In the genomic region with DNA sequence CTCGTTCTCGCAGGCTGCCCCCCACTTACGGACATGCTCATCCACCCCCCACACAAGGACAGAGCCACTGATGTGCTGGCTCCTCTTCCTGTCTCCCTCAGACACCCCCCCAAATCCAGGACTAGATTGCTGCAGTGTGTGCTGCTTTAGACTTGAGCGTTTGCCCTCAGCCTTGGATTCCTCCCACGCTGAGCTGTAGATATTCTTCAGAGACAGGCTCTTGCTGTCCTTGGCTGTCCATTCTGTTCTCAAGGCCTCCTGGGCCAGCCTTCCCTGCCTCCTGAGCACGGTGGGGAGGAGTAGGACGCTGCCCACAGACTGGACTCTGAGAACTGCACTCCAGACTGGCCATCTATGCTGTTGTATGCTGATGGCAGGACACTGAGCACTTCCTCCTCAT, we compare ENCODE assay signal across 21 mouse cellular contexts. TPM values are rescaled to one million over a fixed set of nuclear protein-coding genes. Genes with fewer than 3 reads are reported as not detected.
DNase-seq lines count a peak whose midpoint lies in the region; ATAC-seq and TF ChIP-seq lines count a peak whose summit lies in the region.
"Had no signal": no experiment of that assay in that cellular context is flagged by ENCODE, and none has a peak within 500 bp of the region (broad histone marks: within the 10 kb centered on the region; RNA-seq: fewer than 3 reads in every experiment).

No protein-coding gene starts in this region.

- H3K9me3 ChIP-seq in heart, embryonic 13.5 days = no peaks in the 10 kb centered on the region
- H3K9me3 ChIP-seq: embryonic facial prominence, embryonic 13.5 days; midbrain, embryonic 10.5 days had no signal

- WGBS in heart, embryonic 13.5 days = 53% methylated on average over 7 of the region's 7 CpGs

- no peaks in the 10 kb centered on the region for H3K27me3 ChIP-seq in heart, embryonic 13.5 days (replicated peaks)
- H3K27me3 ChIP-seq: embryonic facial prominence, embryonic 13.5 days; Patski had no signal

- DNase-seq in heart, postnatal 25 days (ENCODE audit: low spot score) = no peak
- no peak for DNase-seq in layer of hippocampus, adult 2 months (ENCODE audit: low spot score in 2 of 2)
- no peak for DNase-seq in layer of hippocampus, adult 9-11 months
- DNase-seq in adrenal gland, adult 8-10 months = peak; percentile 74
- DNase-seq in brain, adult 2 months (ENCODE audit: low read depth, low spot score) = peak; percentile 62
- no peak for DNase-seq in spleen, adult 18-20 months
- no peak for DNase-seq in urinary bladder, postnatal 36 days (ENCODE audit: low spot score in 2 of 2)
- DNase-seq: cerebellum, adult 18-20 months; gastrocnemius, postnatal 36 days; heart, postnatal 10 days; kidney, postnatal 25 days; lung, adult 18-20 months; lung, postnatal 4 days; right cerebral cortex, adult 18-20 months; thymus, postnatal 25 days had no signal

- intact Hi-C loops in heart, postnatal 25 days (cut with DNase I) = no loop called here

- peaks cover 53% of the 10 kb centered on the region for H3K4me1 ChIP-seq in heart, embryonic 13.5 days

- no peak overlapping the region for H3K4me3 ChIP-seq in heart, embryonic 13.5 days
- no peak overlapping the region for H3K4me3 ChIP-seq in layer of hippocampus, adult 2 months
- H3K4me3 ChIP-seq: embryonic facial prominence, embryonic 13.5 days; midbrain, embryonic 10.5 days had no signal

- H3K4me2 ChIP-seq in heart, embryonic 13.5 days = no peak overlapping the region
- H3K4me2 ChIP-seq: embryonic facial prominence, embryonic 13.5 days had no signal

- 0 out of 2 replicates have a peak overlapping the region, but pooled peaks have one; percentile 33 for H3K9ac ChIP-seq in heart, embryonic 13.5 days
- H3K9ac ChIP-seq: embryonic facial prominence, embryonic 13.5 days had no signal

- H3K36me3 ChIP-seq in heart, embryonic 13.5 days = no peaks in the 10 kb centered on the region
- H3K36me3 ChIP-seq: embryonic facial prominence, embryonic 13.5 days had no signal

- no peak for ATAC-seq in heart, embryonic 13.5 days (ENCODE audit: extremely low read depth, insufficient number of reproducible peaks, low FRiP score, low TSS enrichment)
- ATAC-seq: activated CD4-positive, CD25-positive, alpha-beta regulatory T cell, adult 4 months; Patski had no signal

- H3K27ac ChIP-seq in heart, embryonic 13.5 days (replicated peaks) = no peak overlapping the region
- H3K27ac ChIP-seq in layer of hippocampus, adult 2 months = peak overlapping the region; percentile 52; the same call in 1 of the 2 replicates
- H3K27ac ChIP-seq: embryonic facial prominence, embryonic 13.5 days; midbrain, embryonic 10.5 days had no signal

- TF ChIP-seq CTCF in layer of hippocampus, adult 2 months (conservative IDR thresholded peaks at IDR 0.05) = no peak

RNA-seq across cellular contexts. Expression of gene Lypd6b, which starts 40.5 kb away (rescaled TPM):
- polyA plus RNA-seq in heart, embryonic 13.5 days (2015; fragmentation: Nextera tagmentation; extraction: Ambion mirVana) = 2.5 and 3.1 TPM in 2 replicates
- total RNA-seq in heart, postnatal 25 days (2021) = not detected
- total RNA-seq in layer of hippocampus, adult 2 months (2021) = 1 to 10 TPM; 3.9 to 4.0 TPM
- total RNA-seq in adrenal gland, adult 8-10 months (2022) = under 1 TPM in 3 of 4 experiments, not detected in 1; 0.24 to 0.52 (median 0.24) TPM
- total RNA-seq: gastrocnemius, postnatal 36 days; liver, adult 2 months had no signal
- polyA plus RNA-seq: liver, adult 2 months had no signal

Comparison
In these comparisons a context has a peak if more than half of its experiments do, and no peak if none do; other contexts are left out.
1. DNase-seq: peak in adrenal gland, adult 8-10 months (single experiment) and brain, adult 2 months (single experiment); none in heart, postnatal 25 days (single experiment), layer of hippocampus, adult 2 months (0 of 2), layer of hippocampus, adult 9-11 months (single experiment), spleen, adult 18-20 months (0 of 2) and urinary bladder, postnatal 36 days (0 of 2).